Mouse (Mus musculus) forebrain, embryonic 11.5 days (tissue): ENCODE results near the gene Fli1. TPM values are rescaled to one million over a fixed set of nuclear protein-coding genes. Genes with fewer than 3 reads are reported as not detected.

Source experiments
- ATAC-seq: fragments of 200-750 bp; cut with Nextera tagmentation; replicated peaks from 2 replicates; pipeline ENCODE4 v1.8.0; 2017; ENCODE audit warnings: moderate TSS enrichment; ENCODE audit not compliant: low FRiP score
- DNase-seq: peaks from one replicate; pipeline ENCODE4 v3.0.0-alpha.2; 2017; ENCODE audit warnings: low spot score
- H3K27ac ChIP-seq: fragments of 300-500 bp; sonication (generic); 2 replicates; pipeline ENCODE4 v1.5.1; 2014; ENCODE audit warnings: low read depth, low read length
- H3K27me3 ChIP-seq: fragments of 300-500 bp; sonication (generic); 2 replicates; pipeline ENCODE4 v1.6.1; 2014; ENCODE audit warnings: mild to moderate bottlenecking, low read length, mixed read lengths; ENCODE audit not compliant: control insufficient read depth, insufficient read depth
- H3K36me3 ChIP-seq: fragments of 300-500 bp; sonication (generic); 2 replicates; pipeline ENCODE4 v1.6.1; 2014; ENCODE audit warnings: mild to moderate bottlenecking, low read length, moderate library complexity, mixed read lengths; ENCODE audit not compliant: control insufficient read depth, insufficient read depth
- H3K4me1 ChIP-seq: fragments of 300-500 bp; sonication (generic); replicated peaks from 2 replicates; pipeline ENCODE4 v1.6.1; 2014; ENCODE audit warnings: low read length, mixed read lengths; ENCODE audit not compliant: control insufficient read depth, insufficient read depth
- H3K4me2 ChIP-seq: fragments of 300-500 bp; sonication (generic); 2 replicates; pipeline ENCODE4 v1.6.1; 2014; ENCODE audit warnings: low read depth, mild to moderate bottlenecking, low read length, moderate library complexity, mixed read lengths; ENCODE audit not compliant: severe bottlenecking
- H3K4me3 ChIP-seq: fragments of 300-500 bp; sonication (generic); 2 replicates; pipeline ENCODE4 v1.5.1; 2014; ENCODE audit warnings: low read depth, low read length
- H3K9ac ChIP-seq: fragments of 300-500 bp; sonication (generic); 2 replicates; pipeline ENCODE4 v1.6.1; 2014; ENCODE audit warnings: low read length
- H3K9me3 ChIP-seq: fragments of 300-500 bp; sonication (generic); 2 replicates; pipeline ENCODE4 v1.6.1; 2016; ENCODE audit warnings: low read length, mixed read lengths; ENCODE audit not compliant: control insufficient read depth
- WGBS: fragments of 180-500 bp; shearing (Covaris S2); extraction: QIAGEN DNeasy Blood & Tissue Kit; methylation state at CpG from one replicate; pipeline ENCODE4 v1.1.7; 2014; 5-methylcytosine and 5-hydroxymethylcytosine counted together
- polyA plus RNA-seq: library from polyadenylated mRNA; unstranded; fragments of >200 nt; fragmentation: Nextera tagmentation; extraction: Ambion mirVana; gene quantifications from 2 replicates; pipeline ENCODE4 v1.2.1, GENCODE M21; 2014

Gene Fli1
- polyA plus RNA-seq, 1 experiment from 2014 or later = 14.3 TPM

DNA sequence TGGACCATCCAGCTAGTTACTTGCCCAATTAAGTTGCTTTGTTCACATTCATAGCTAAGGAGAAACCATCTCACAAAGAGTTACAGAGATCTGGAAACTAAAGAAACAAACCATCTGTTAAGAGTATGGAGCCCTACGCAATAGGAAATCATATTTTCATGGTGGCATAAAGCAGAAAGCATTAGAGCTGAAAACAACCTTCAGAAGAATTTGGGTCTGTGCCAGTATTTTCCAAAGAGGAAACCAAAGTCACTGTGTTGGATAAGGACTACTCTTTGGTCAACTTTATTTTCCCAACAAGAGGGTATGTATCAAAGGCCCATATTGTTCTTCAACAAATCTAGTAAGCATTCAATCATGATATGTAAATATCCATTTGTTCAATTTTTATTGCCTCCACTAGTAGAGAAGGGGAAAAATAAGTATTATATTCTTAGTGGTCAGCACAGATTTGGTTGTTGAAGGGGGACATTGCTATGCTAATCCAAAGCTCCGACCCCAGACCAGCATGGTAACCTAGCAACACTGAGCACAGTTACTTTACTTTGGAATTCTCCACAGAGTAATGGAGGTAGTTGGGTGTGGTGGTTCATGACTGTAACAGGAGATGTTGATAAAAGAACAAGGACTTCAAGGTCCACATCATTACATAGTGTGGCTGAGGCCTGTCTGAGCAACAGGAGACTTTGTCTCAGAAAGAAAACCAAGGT, 20.0 kb downstream of the Fli1 start:
- no peaks in the 10 kb centered on the region for H3K36me3 ChIP-seq
- H3K9me3 ChIP-seq = no peaks in the 10 kb centered on the region
- H3K4me1 ChIP-seq = no peaks in the 10 kb centered on the region
- ATAC-seq (no peak), DNase-seq (no peak)
- no peak overlapping the region for H3K4me3 ChIP-seq
- 71% methylated on average over 2 of the region's 2 CpGs for WGBS
- no peak overlapping the region for H3K9ac ChIP-seq
- no peak overlapping the region for H3K27ac ChIP-seq
- no peaks in the 10 kb centered on the region for H3K27me3 ChIP-seq
- H3K4me2 ChIP-seq = no peak overlapping the region

DNA sequence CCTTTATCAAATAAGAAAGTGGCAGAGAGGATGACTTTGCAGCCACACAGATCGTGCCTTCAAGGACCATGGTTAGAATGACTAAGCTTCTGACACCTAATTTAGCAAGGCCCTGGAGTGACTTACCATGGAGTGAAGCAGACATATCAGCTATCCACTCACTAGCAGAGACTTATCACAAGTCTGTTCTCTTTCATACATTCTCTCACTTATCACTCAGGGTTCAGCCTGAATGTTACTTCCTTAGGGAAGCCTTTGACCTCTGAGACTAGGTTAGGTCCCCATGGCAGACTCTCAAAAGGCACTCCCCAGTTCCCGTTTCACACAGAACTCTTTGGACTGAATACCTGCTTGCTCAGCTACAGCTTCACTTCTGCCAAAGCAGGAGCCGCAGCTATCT, 21.3 kb downstream of the Fli1 start:
- Histone ChIP-seq H3K36me3 (no peaks in the 10 kb centered on the region), H3K27me3 (no peaks in the 10 kb centered on the region), H3K9ac (no peak overlapping the region), H3K4me3 (no peak overlapping the region), H3K27ac (no peak overlapping the region), H3K4me1 (no peaks in the 10 kb centered on the region), H3K9me3 (no peaks in the 10 kb centered on the region), H3K4me2 (no peak overlapping the region)
- 76% methylated on average over 3 of the region's 3 CpGs for WGBS
- ATAC-seq = no peak
- no peak for DNase-seq

DNA sequence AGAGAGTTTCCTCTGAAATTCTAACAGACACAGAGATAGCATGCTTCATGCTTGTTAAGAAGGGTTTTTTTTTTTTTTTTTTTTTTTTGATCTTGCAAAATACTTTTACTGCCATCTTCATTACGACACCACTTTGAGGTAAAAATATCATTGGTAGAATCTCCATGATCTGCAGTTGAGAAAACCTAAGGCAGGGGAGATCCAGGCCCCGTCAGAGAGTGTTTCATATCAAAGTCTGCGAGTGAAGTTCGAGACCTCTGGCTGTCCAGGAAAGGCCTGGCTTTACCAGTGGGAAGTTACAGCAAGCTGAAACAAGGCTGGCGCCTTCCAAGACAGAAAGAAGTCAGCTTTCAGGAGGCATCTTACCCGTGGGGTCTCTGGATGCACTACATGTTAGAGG, 21.8 kb downstream of the Fli1 start:
- ATAC-seq (no peak), DNase-seq (no peak)
- no peaks in the 10 kb centered on the region for H3K27me3 ChIP-seq
- no peak overlapping the region for H3K9ac ChIP-seq
- no peaks in the 10 kb centered on the region for H3K4me1 ChIP-seq
- no peaks in the 10 kb centered on the region for H3K9me3 ChIP-seq
- no peak overlapping the region for H3K4me2 ChIP-seq
- no peaks in the 10 kb centered on the region for H3K36me3 ChIP-seq
- H3K27ac ChIP-seq = no peak overlapping the region
- WGBS = 85% methylated on average over 6 of the region's 6 CpGs
- H3K4me3 ChIP-seq = no peak overlapping the region

DNA sequence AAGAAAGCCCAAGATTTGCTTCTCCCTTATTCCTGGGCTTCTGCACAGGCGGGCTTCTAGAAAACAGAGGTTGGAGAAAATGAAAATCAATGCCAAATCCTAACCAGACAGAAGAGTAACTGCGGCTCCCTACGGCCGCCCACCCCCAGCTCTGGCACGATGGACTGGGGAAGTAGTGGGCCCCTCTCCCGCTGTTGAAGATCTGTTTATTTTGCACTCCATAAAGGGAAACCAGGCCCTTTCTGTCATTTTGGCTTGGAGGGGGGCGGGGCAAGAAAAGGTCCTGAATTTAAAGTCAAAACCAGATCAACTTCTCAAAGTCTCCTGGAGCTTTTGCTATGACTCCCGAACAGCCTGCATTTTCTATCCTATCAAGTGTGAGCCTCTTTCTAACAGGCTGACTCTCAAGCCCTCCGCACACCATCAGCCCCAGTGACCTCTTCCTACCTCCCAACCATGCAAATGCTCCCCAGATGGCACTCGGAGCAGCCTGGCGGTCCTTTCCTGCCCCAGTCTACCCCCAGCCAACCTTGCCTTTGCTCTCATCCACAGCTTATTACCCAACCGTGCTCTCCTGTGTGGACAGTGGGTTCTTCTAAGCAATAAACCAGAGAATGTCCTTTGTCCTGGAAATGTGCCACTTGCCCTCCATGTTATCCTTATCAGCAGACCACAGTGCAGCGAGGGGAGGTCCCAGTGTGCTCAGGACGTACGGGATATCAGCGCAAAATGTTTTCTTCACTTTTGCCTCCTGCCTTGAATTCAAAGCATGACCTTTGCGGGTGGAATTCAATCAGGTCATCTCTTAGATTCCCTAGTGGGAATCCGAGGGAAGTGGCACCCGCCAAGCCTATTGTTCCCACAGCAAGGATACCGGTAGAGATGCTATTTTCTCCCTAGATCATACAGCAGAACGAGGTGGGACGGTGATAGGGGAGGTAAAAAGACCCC, 23.3 kb downstream of the Fli1 start:
- H3K9ac ChIP-seq = no peak overlapping the region

DNA sequence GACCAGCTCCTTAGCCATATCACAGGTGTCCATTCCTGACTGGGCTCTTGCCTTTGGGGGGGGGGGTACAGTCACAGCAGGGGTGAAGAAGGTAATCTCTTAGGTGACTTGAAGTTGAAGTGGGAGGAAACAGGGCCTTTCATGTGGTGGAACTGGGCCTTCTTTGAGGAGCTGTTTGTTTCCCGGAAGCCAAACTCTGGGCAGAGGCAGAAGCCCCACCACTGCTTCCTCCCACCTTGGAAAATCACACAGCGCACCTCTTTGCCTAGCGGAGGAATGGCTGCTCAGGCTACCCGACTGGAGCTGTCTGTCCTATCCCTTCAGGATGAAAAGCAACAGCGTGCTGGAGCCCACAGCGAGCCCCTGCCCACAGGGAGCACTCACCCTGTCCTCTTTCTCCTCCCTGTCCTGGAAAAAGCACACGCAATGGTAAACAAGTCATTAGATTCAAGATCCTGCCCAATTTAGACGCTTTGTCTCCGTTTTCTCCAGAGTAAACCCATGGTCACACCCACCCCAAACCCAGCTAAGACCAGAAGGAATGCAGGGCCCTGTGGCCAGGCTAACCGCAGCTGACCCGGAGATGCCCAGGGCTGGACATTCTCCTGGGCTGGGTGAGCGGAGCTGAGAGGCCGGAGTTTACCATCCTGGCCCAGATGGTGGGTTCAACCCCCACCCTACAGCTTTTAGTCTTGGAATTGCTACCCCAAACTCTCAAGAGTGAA, 24.1 kb downstream of the Fli1 start:
- DNase-seq (no peak), ATAC-seq (no peak)
- H3K9me3 ChIP-seq = no peaks in the 10 kb centered on the region
- H3K4me1 ChIP-seq = 0 out of 2 replicates have a peak, but pooled peaks cover 2% of the 10 kb centered on the region
- no peak overlapping the region for H3K27ac ChIP-seq
- H3K27me3 ChIP-seq = no peaks in the 10 kb centered on the region
- no peak overlapping the region for H3K4me3 ChIP-seq
- no peak overlapping the region for H3K4me2 ChIP-seq
- H3K36me3 ChIP-seq = no peaks in the 10 kb centered on the region
- WGBS = 62% methylated on average over 13 of the region's 13 CpGs
- no peak overlapping the region for H3K9ac ChIP-seq

More for the DNA sequence above, 23.3 kb downstream of the Fli1 start:
- H3K9me3 ChIP-seq = no peaks in the 10 kb centered on the region
- 73% methylated on average over 22 of the region's 22 CpGs for WGBS
- H3K4me2 ChIP-seq = no peak overlapping the region
- H3K27ac ChIP-seq = no peak overlapping the region
- no peaks in the 10 kb centered on the region for H3K27me3 ChIP-seq
- ATAC-seq (no peak), DNase-seq (no peak)
- H3K4me1 ChIP-seq = 0 out of 2 replicates have a peak, but pooled peaks cover under 1% of the 10 kb centered on the region
- no peaks in the 10 kb centered on the region for H3K36me3 ChIP-seq
- H3K4me3 ChIP-seq = no peak overlapping the region

DNA sequence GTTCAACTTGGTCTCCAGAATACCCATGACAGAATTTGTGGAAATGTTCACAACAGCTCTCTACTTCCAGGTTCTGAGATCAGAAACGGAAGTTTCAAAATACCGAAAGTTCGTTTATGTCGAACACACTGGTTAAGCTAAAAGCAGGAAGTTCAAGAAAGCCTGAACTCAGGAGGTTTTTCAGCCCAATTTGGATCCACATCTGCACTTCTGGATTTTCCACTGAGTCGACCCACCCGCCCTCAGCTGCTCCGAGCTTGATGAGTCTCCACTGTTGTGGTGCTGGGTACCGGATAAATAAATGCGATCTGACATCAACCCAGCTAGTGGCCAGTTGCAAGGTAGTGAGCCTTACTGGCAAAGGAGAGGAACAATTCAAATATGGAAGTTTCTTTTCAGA, 26.0 kb downstream of the Fli1 start:
- ATAC-seq = no peak
- no peak for DNase-seq
- H3K27me3 ChIP-seq = no peaks in the 10 kb centered on the region
- no peaks in the 10 kb centered on the region for H3K36me3 ChIP-seq
- 0 out of 2 replicates have a peak, but pooled peaks cover 2% of the 10 kb centered on the region for H3K4me1 ChIP-seq
- no peak overlapping the region for H3K27ac ChIP-seq
- H3K4me2 ChIP-seq = no peak overlapping the region
- WGBS = 80% methylated on average over 9 of the region's 9 CpGs
- H3K4me3 ChIP-seq = no peak overlapping the region
- H3K9ac ChIP-seq = no peak overlapping the region
- no peaks in the 10 kb centered on the region for H3K9me3 ChIP-seq

- Histone ChIP-seq H3K27ac (no peak overlapping the region), H3K9ac (no peak overlapping the region), H3K4me1 (0 out of 2 replicates have a peak, but pooled peaks cover 2% of the 10 kb centered on the region), H3K27me3 (no peaks in the 10 kb centered on the region), H3K36me3 (no peaks in the 10 kb centered on the region), H3K9me3 (no peaks in the 10 kb centered on the region), H3K4me2 (no peak overlapping the region), H3K4me3 (no peak overlapping the region)
- WGBS = 83% methylated on average over 10 of the region's 10 CpGs
- DNase-seq = no peak
- no peak for ATAC-seq
Measured at GRCm38 (mm10) chr9:32515894-32516686, 26.6 kb downstream of the Fli1 start.
